Mouse (Mus musculus) erythroblast, embryonic 14.5 days (primary cell): ENCODE data around the gene Dcaf15.

Experiments
- GATA1 ChIP-seq: IDR thresholded peaks from 2 replicates; pipeline ENCODE4 v1.6.1; 2012; ENCODE audit warnings: low read length, inconsistent platforms, mixed read lengths
- TAL1 ChIP-seq: IDR thresholded peaks from 3 replicates; pipeline ENCODE4 v1.6.1; 2012; ENCODE audit warnings: low read length, inconsistent platforms, mixed read lengths

DNA sequence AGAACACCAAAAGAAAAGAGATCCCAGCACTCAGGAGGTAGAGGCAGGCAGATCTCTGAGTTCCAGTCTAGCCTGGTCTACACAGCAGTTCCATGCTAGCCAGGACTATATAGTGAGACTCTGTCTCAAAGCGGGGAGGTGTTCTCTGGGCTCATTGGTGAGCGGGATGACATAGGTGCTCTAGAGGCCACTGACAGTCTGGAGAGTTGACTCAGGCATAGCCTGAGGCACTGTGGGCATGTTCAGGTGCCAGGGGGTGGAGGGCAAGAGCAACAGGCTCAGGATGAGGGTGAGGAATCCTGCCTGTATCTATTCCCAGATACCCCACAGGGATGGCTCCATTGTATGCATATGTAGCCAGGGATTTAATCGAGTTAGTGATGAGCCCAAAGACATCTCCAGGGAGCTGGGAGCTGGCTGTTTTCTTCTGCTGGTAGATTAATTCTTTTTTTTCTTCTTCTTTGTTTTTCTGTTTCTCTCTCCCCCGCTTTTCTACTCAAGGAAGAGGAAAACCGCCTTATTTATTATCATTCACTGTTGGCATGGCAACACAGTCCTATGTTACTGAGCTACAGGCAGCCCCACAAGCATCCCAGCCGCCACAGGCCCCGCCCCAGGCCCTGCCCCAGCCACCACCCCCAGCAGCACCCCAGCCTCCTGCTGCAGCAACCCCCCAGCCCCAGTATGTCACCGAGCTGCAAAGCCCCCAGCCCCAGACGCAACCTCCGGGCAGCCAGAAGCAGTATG, 31.2 kb downstream of the Dcaf15 start:
- no peak for TF ChIP-seq GATA1
- TF ChIP-seq TAL1: no peak
